ENCODE assay signal across 8 mouse cellular contexts in the genomic region with DNA sequence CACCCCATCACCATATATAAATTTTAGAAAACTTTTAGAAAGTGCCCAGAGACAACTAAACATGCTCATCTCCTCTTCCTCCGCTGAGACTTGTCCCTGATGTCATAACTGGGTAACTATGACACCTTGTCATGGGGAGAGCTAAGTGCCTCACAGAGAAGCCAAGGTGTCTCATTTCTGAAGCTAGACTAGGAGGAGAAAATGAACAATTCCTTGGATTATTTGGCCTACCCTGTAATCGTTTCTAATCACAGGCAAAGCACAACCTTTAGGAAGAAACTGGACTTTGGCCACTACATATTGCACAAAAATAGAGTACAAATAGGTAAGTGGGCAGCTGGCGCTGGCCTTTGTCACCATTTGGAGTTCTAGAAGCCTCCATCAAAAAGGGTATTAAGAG. TPM values are rescaled to one million over a fixed set of nuclear protein-coding genes. Genes with fewer than 3 reads are reported as not detected.
DNase-seq lines count a peak whose midpoint lies in the region; ATAC-seq and TF ChIP-seq lines count a peak whose summit lies in the region.

Dusp3 (minus strand) TSS at position 101 of the 400 bp plus-strand sequence.

- no peak for TF ChIP-seq POLR2A in brain, embryonic 14.5 days (IDR thresholded peaks at IDR 0.05; ENCODE audit: borderline replicate concordance, extremely low read depth, insufficient read depth, insufficient read length, poor library complexity, severe bottlenecking)

- peaks cover 27% of the 10 kb centered on the region for H3K4me1 ChIP-seq in heart, embryonic 16.5 days (ENCODE audit: control insufficient read depth, insufficient read depth, low read length)
- peaks cover 23% of the 10 kb centered on the region for H3K4me1 ChIP-seq in limb, embryonic 12.5 days (replicated peaks)

- no peak for TF ChIP-seq CTCF in brain, embryonic 14.5 days (IDR thresholded peaks at IDR 0.05; ENCODE audit: borderline replicate concordance, extremely low read depth, insufficient read depth, insufficient read length)

- peak within 1 kb of the TSS; percentile 33 for H3K4me2 ChIP-seq in heart, embryonic 16.5 days (ENCODE audit: low read depth, low read length)
- no peak within 1 kb of the TSS; the same call in 1 of the 2 replicates for H3K4me2 ChIP-seq in limb, embryonic 12.5 days

- no peak for DNase-seq in layer of hippocampus, adult 8-10 months (ENCODE audit: low spot score in 2 of 2)
- no peak for DNase-seq in layer of hippocampus, adult 9-11 months
- no peak for DNase-seq in brain, embryonic 14.5 days (ENCODE audit: low read depth)
- DNase-seq in ovary, postnatal 10 days (ENCODE audit: low spot score) = no peak
- no peak for DNase-seq in MN1 (ENCODE audit: low spot score)
- no peak for DNase-seq in ovary, postnatal 14 days (ENCODE audit: low spot score)

- no peak within 1 kb of the TSS for H3K9ac ChIP-seq in heart, embryonic 16.5 days (ENCODE audit: low read length)
- H3K9ac ChIP-seq in limb, embryonic 12.5 days (replicated peaks) = no peak within 1 kb of the TSS

- H3K9me3 ChIP-seq in heart, embryonic 16.5 days (replicated peaks; ENCODE audit: control insufficient read depth, low read length) = no peaks in the 10 kb centered on the region
- no peaks in the 10 kb centered on the region for H3K9me3 ChIP-seq in limb, embryonic 12.5 days

- no peak within 1 kb of the TSS for H3K27ac ChIP-seq in heart, embryonic 16.5 days (ENCODE audit: low read length)
- H3K27ac ChIP-seq in limb, embryonic 12.5 days = no peak within 1 kb of the TSS

- 79% methylated on average over 3 of the region's 3 CpGs for WGBS in heart, embryonic 16.5 days
- WGBS in limb, embryonic 12.5 days = 88% methylated on average over 3 of the region's 3 CpGs

- no peak for ATAC-seq in heart, embryonic 16.5 days (replicated peaks; ENCODE audit: extremely low read depth, insufficient read depth, low FRiP score)
- no peak for ATAC-seq in limb, embryonic 12.5 days (ENCODE audit: insufficient number of reproducible peaks, insufficient read depth, low FRiP score, low TSS enrichment, low read depth)

- H3K27me3 ChIP-seq in heart, embryonic 16.5 days (ENCODE audit: control insufficient read depth, insufficient read depth, low read length) = no peaks in the 10 kb centered on the region
- peaks cover 13% of the 10 kb centered on the region for H3K27me3 ChIP-seq in limb, embryonic 12.5 days

- H3K36me3 ChIP-seq in heart, embryonic 16.5 days (ENCODE audit: control insufficient read depth, insufficient read depth) = no peaks in the 10 kb centered on the region
- H3K36me3 ChIP-seq in limb, embryonic 12.5 days = no peaks in the 10 kb centered on the region

- H3K4me3 ChIP-seq in heart, embryonic 16.5 days (ENCODE audit: low read length) = no peak within 1 kb of the TSS
- no peak within 1 kb of the TSS for H3K4me3 ChIP-seq in limb, embryonic 12.5 days (replicated peaks)

RNA-seq across cellular contexts. Expression of gene Dusp3, which starts in this region (rescaled TPM):
- 100 to 1,000 TPM; 151 to 190 (median 164) TPM for total RNA-seq in layer of hippocampus, adult 8-10 months (2022)
- 9.7 and 15.4 TPM in 2 replicates for polyA plus RNA-seq in brain, embryonic 14.5 days (2012; rRNA removed)
- 57.3 and 58.8 TPM in 2 replicates for polyA plus RNA-seq in heart, embryonic 16.5 days (2015; fragmentation: Nextera tagmentation; extraction: Ambion mirVana)
- 11.2 and 11.6 TPM in 2 replicates for polyA plus RNA-seq in limb, embryonic 12.5 days (2016; fragmentation: Nextera tagmentation; extraction: Ambion mirVana)
